Mouse (Mus musculus): ENCODE data around the gene Mybbp1a. TPM values are rescaled to one million over a fixed set of nuclear protein-coding genes. Genes with fewer than 3 reads are reported as not detected.

Gene Mybbp1a
- 13.8 TPM for polyA plus RNA-seq (2014; fragmentation: Illumina TruSeq; extraction: RNeasy Lipid Tissue Mini Kit (QIAGEN cat#74804); ENCODE audit: low replicate concordance)

DNA sequence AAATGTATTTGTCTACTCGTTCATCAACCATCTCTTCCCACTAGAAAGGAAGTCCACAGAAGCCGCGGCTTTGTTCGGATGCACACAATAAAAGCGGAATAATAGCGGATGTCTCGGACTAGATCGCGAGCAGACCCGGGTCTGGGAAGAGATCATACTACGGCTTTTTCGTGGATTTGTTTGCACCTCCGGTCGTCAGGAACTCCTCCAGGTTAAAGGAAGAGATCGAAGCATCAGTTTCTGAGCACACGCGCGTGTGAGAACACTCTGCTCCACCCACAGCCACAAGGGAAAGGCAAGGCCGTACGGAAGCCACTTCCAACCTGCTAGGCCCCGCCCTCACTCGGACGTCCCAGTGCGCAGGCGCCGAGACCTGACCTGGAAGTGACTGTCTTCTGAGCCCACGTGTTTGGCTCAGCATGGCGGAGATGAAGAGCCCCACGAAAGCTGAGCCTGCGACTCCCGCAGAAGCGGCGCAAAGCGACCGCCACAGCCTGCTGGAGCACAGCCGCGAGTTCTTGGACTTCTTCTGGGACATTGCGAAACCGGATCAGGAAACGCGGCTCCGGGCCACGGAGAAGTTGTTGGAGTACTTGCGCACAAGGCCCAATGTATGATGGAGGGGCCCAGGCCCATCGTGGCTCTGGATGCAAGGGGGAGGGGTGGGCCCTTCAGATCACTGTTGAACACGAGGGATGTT is at the start of gene Mybbp1a:
Gene Mybbp1a (plus strand): TSS at position 391 of the 700 bp plus-strand sequence.

GRCm38 (mm10) chr11:72411093-72411921 is 29.8 kb upstream of the Mybbp1a start, which contains the start of gene Smtnl2:
Gene Smtnl2 (minus strand): TSS chr11:72411713.

GRCm38 (mm10) chr11:72434963-72435693 is 6.0 kb upstream of the Mybbp1a start, which contains the start of gene Ggt6:
Gene Ggt6 (plus strand): TSS chr11:72435526.

GRCm38 (mm10) chr11:72489881-72490301 is 48.7 kb downstream of the Mybbp1a start, which contains the start of gene Spns2:
Gene Spns2 (minus strand): TSS chr11:72489904.

Other genes with a start within 250 kb of the Mybbp1a start
- gene Gm43951, start 234.5 kb upstream of the Mybbp1a start, polyA plus RNA-seq (2014; fragmentation: Illumina TruSeq; extraction: RNeasy Lipid Tissue Mini Kit (QIAGEN cat#74804); ENCODE audit: low replicate concordance) = not detected
- 10.7 TPM for gene 4933427D14Rik, start 233.9 kb upstream of the Mybbp1a start, polyA plus RNA-seq (2014; fragmentation: Illumina TruSeq; extraction: RNeasy Lipid Tissue Mini Kit (QIAGEN cat#74804); ENCODE audit: low replicate concordance)
- 391 TPM for gene Txndc17, start 233.8 kb upstream of the Mybbp1a start, polyA plus RNA-seq (2014; fragmentation: Illumina TruSeq; extraction: RNeasy Lipid Tissue Mini Kit (QIAGEN cat#74804); ENCODE audit: low replicate concordance)
- gene Med31, start 225.8 kb upstream of the Mybbp1a start, polyA plus RNA-seq (2014; fragmentation: Illumina TruSeq; extraction: RNeasy Lipid Tissue Mini Kit (QIAGEN cat#74804); ENCODE audit: low replicate concordance) = 11.3 TPM
- not detected for gene Slc13a5, start 174.1 kb upstream of the Mybbp1a start, polyA plus RNA-seq (2014; fragmentation: Illumina TruSeq; extraction: RNeasy Lipid Tissue Mini Kit (QIAGEN cat#74804); ENCODE audit: low replicate concordance)
- gene Xaf1, start 139.7 kb upstream of the Mybbp1a start, polyA plus RNA-seq (2014; fragmentation: Illumina TruSeq; extraction: RNeasy Lipid Tissue Mini Kit (QIAGEN cat#74804); ENCODE audit: low replicate concordance) = 56.3 TPM
- not detected for gene Fbxo39, start 126.9 kb upstream of the Mybbp1a start, polyA plus RNA-seq (2014; fragmentation: Illumina TruSeq; extraction: RNeasy Lipid Tissue Mini Kit (QIAGEN cat#74804); ENCODE audit: low replicate concordance)
- gene Tekt1, start 78.9 kb upstream of the Mybbp1a start, polyA plus RNA-seq (2014; fragmentation: Illumina TruSeq; extraction: RNeasy Lipid Tissue Mini Kit (QIAGEN cat#74804); ENCODE audit: low replicate concordance) = not detected
- 0.74 TPM for gene Smtnl2, start 29.6 kb upstream of the Mybbp1a start, polyA plus RNA-seq (2014; fragmentation: Illumina TruSeq; extraction: RNeasy Lipid Tissue Mini Kit (QIAGEN cat#74804); ENCODE audit: low replicate concordance)
- gene Ggt6, start 5.8 kb upstream of the Mybbp1a start, polyA plus RNA-seq (2014; fragmentation: Illumina TruSeq; extraction: RNeasy Lipid Tissue Mini Kit (QIAGEN cat#74804); ENCODE audit: low replicate concordance) = 0.37 TPM
- 2.1 TPM for gene Spns2, start 48.5 kb downstream of the Mybbp1a start, polyA plus RNA-seq (2014; fragmentation: Illumina TruSeq; extraction: RNeasy Lipid Tissue Mini Kit (QIAGEN cat#74804); ENCODE audit: low replicate concordance)
- gene Spns3, start 109.2 kb downstream of the Mybbp1a start, polyA plus RNA-seq (2014; fragmentation: Illumina TruSeq; extraction: RNeasy Lipid Tissue Mini Kit (QIAGEN cat#74804); ENCODE audit: low replicate concordance) = not detected
- 132 TPM for gene Ube2g1, start 165.9 kb downstream of the Mybbp1a start, polyA plus RNA-seq (2014; fragmentation: Illumina TruSeq; extraction: RNeasy Lipid Tissue Mini Kit (QIAGEN cat#74804); ENCODE audit: low replicate concordance)
- 39.9 TPM for gene Ankfy1, start 248.7 kb downstream of the Mybbp1a start, polyA plus RNA-seq (2014; fragmentation: Illumina TruSeq; extraction: RNeasy Lipid Tissue Mini Kit (QIAGEN cat#74804); ENCODE audit: low replicate concordance)